14 mouse cellular contexts compared by ENCODE assay signal in genomic region chr11:61108911-61109361, GRCm38 (mm10). TPM values are rescaled to one million over a fixed set of nuclear protein-coding genes. Genes with fewer than 3 reads are reported as not detected.
A peak's percentile ranks its signal among the peaks of the same experiment; 100 is the strongest.
DNase-seq lines count a peak whose midpoint lies in the region; ATAC-seq and TF ChIP-seq lines count a peak whose summit lies in the region.
"Had no signal": no experiment of that assay in that cellular context is flagged by ENCODE, and none has a peak within 500 bp of the region (broad histone marks: within the 10 kb centered on the region; RNA-seq: fewer than 3 reads in every experiment).

No protein-coding gene starts in this region.

- intact Hi-C loops in left cerebral cortex, postnatal 10 days (cut with DNase I) = loop anchor here (10.0 kb wide), 2 partner anchors 76 to 606 kb away; no protein-coding TSS in a partner anchor

- peak; percentile 24 for DNase-seq in lung, postnatal 25 days (ENCODE audit: low spot score)
- DNase-seq in lung, adult 2 months = no peak
- peak; percentile 6 for DNase-seq in telencephalon, adult 2 months (ENCODE audit: low read depth, low spot score)
- DNase-seq in thymus, postnatal 0 days (ENCODE audit: low spot score) = no peak
- DNase-seq in left cerebral cortex, postnatal 10 days (ENCODE audit: extremely low spot score in 1 of 2, low spot score in 2 of 2) = no peak
- DNase-seq: adrenal gland, adult 8-10 months; cerebellum, postnatal 10 days; gastrocnemius, postnatal 36 days; lung, adult 18-20 months; thymus, postnatal 14 days had no signal

- TF ChIP-seq POLR2A in lung, adult 2 months (IDR thresholded peaks at IDR 0.05; ENCODE audit: borderline replicate concordance, extremely low read depth, low read depth, low read length) = no peak

- 77% methylated on average over 12 of the region's 12 CpGs for WGBS in lung, adult 2 months

- ATAC-seq in granulocyte monocyte progenitor cell, adult 5-6 weeks (replicated peaks; ENCODE audit: poor library complexity, severe bottlenecking) = peak; percentile 63
- ATAC-seq in neutrophil, adult 5-6 weeks (ENCODE audit: extremely low read depth, insufficient number of reproducible peaks, low FRiP score, poor library complexity, severe bottlenecking) = peak; percentile 55
- ATAC-seq: inflammation-experienced regulatory T-cells, adult 6 months had no signal

- TF ChIP-seq CTCF in lung, adult 2 months (IDR thresholded peaks at IDR 0.05; ENCODE audit: insufficient read depth, low read length) = no peak

- H3K4me3 ChIP-seq in lung, adult 2 months (replicated peaks; ENCODE audit: extremely low read depth, low read depth, low read length) = no peak overlapping the region
- H3K4me3 ChIP-seq: kidney, embryonic 15.5 days had no signal

- no peaks in the 10 kb centered on the region for H3K4me1 ChIP-seq in lung, adult 2 months (ENCODE audit: control insufficient read depth, insufficient read depth, low read length)
- H3K4me1 ChIP-seq: kidney, embryonic 15.5 days had no signal

RNA-seq across cellular contexts. Expression of gene Tnfrsf13b, which starts 17.6 kb away (rescaled TPM):
- polyA plus RNA-seq in lung, adult 2 months (2012; rRNA removed) = 26.2 and 26.4 TPM in 2 replicates
- total RNA-seq in granulocyte monocyte progenitor cell, adult 5-6 weeks (2014; fragmentation: Nextera tagmentation) = 31.7 and 41.3 TPM in 2 replicates
- 55.8 and 121 TPM in 2 replicates for total RNA-seq in granulocyte monocyte progenitor cell, adult 5-6 weeks (2017)
- 162 and 169 TPM in 2 replicates for total RNA-seq in neutrophil, adult 5-6 weeks (2017)
- polyA plus RNA-seq in thymus, postnatal 0 days (2015; fragmentation: Nextera tagmentation; extraction: Ambion mirVana) = 51.8 and 56.0 TPM in 2 replicates
- total RNA-seq in left cerebral cortex, postnatal 10 days (2021) = 1 to 10 TPM; 2.1 to 2.5 TPM

Comparison
In these comparisons a context has a peak if more than half of its experiments do, and no peak if none do; other contexts are left out.
1. DNase-seq: peak in lung, postnatal 25 days (single experiment) and telencephalon, adult 2 months (single experiment); none in lung, adult 2 months (single experiment), thymus, postnatal 0 days (single experiment) and left cerebral cortex, postnatal 10 days (0 of 2).
2. RNA of gene Tnfrsf13b, which starts 17.6 kb away (total RNA-seq): 162 to 169 TPM in neutrophil, adult 5-6 weeks and 31.7 to 121 TPM in granulocyte monocyte progenitor cell, adult 5-6 weeks; 2.1 to 2.5 TPM in left cerebral cortex, postnatal 10 days; every median in the first group is over 4 times any median in the second.